Mouse (Mus musculus): Measurements from ENCODE around the gene Duxbl3.
"Not testable (repeated sequence)": the region's sequence is repeated elsewhere in the genome, so short reads cannot be mapped to it uniquely, and the experiment has no call there.

Duxbl3 gene

GRCm38 (mm10) chr14:26257756-26258617, at the start of gene Duxbl3:
TSS of gene Duxbl3 (plus strand) at chr14:26257962.
- not testable (repeated sequence) for DNase-seq

- not testable (repeated sequence) for DNase-seq
Measured at GRCm38 (mm10) chr14:26216233-26217000, 41.3 kb upstream of the Duxbl3 start.

GRCm38 (mm10) chr14:26237183-26237582, 20.6 kb upstream of the Duxbl3 start:
- not testable (repeated sequence) for DNase-seq

GRCm38 (mm10) chr14:26258729-26259128, 967 bp downstream of the Duxbl3 start:
- DNase-seq, result not testable (repeated sequence)

- not testable (repeated sequence) for DNase-seq
Measured at GRCm38 (mm10) chr14:26286737-26287136, 29.0 kb downstream of the Duxbl3 start.

- no peak for DNase-seq
Measured at GRCm38 (mm10) chr14:26293859-26294258, 36.1 kb downstream of the Duxbl3 start.

GRCm38 (mm10) chr14:26297055-26297454, 39.3 kb downstream of the Duxbl3 start:
- no peak for DNase-seq

- DNase-seq, result no peak
Measured at GRCm38 (mm10) chr14:26297484-26297883, 39.7 kb downstream of the Duxbl3 start.

- DNase-seq, result peak; percentile 56
Measured at GRCm38 (mm10) chr14:26303111-26303510, 45.3 kb downstream of the Duxbl3 start.

- DNase-seq, result no peak
Measured at GRCm38 (mm10) chr14:26306032-26306431, 48.3 kb downstream of the Duxbl3 start.

GRCm38 (mm10) chr14:26308813-26309212, 51.1 kb downstream of the Duxbl3 start:
- DNase-seq, result no peak

GRCm38 (mm10) chr14:26309511-26309910, 51.7 kb downstream of the Duxbl3 start:
- no peak for DNase-seq

GRCm38 (mm10) chr14:26316246-26316730, 58.5 kb downstream of the Duxbl3 start:
- no peak for DNase-seq
